Mouse (Mus musculus) stomach, embryonic 16.5 days (tissue): ENCODE results near the gene Spata2l. TPM values are rescaled to one million over a fixed set of nuclear protein-coding genes. Genes with fewer than 3 reads are reported as not detected.
A peak's percentile ranks its signal among the peaks of the same experiment; 100 is the strongest.

Experiments used
- ATAC-seq: fragments of 200-750 bp; cut with Nextera tagmentation; 2 replicates; pipeline ENCODE4 v1.8.0; 2017; ENCODE audit warnings: moderate number of reproducible peaks, moderate TSS enrichment; ENCODE audit not compliant: insufficient read depth, low FRiP score
- H3K27ac ChIP-seq: fragments of 300-500 bp; sonication (generic); 2 replicates; pipeline ENCODE4 v1.5.1; 2014; ENCODE audit warnings: low read length
- H3K27me3 ChIP-seq: fragments of 300-500 bp; sonication (generic); 2 replicates; pipeline ENCODE4 v1.6.1; 2014; ENCODE audit warnings: low read length, control low read depth, mixed read lengths; ENCODE audit not compliant: control insufficient read depth, insufficient read depth
- H3K36me3 ChIP-seq: fragments of 300-500 bp; sonication (generic); 2 replicates; pipeline ENCODE4 v1.6.1; 2014; ENCODE audit warnings: low read length; ENCODE audit not compliant: control insufficient read depth, insufficient read depth
- H3K4me1 ChIP-seq: fragments of 300-500 bp; sonication (generic); 2 replicates; pipeline ENCODE4 v1.6.1; 2014; ENCODE audit warnings: low read length, control low read depth, mixed read lengths; ENCODE audit not compliant: control insufficient read depth, insufficient read depth
- H3K4me2 ChIP-seq: fragments of 300-500 bp; sonication (generic); 2 replicates; pipeline ENCODE4 v1.6.1; 2014; ENCODE audit warnings: low read depth, low read length, mixed read lengths
- H3K4me3 ChIP-seq: fragments of 300-500 bp; sonication (generic); replicated peaks from 2 replicates; pipeline ENCODE4 v1.5.1; 2014; ENCODE audit warnings: mild to moderate bottlenecking, low read length
- H3K9ac ChIP-seq: fragments of 300-500 bp; sonication (generic); 2 replicates; pipeline ENCODE4 v1.6.1; 2014; ENCODE audit warnings: low read length
- H3K9me3 ChIP-seq: fragments of 300-500 bp; sonication (generic); replicated peaks from 2 replicates; pipeline ENCODE4 v1.6.1; 2016; ENCODE audit warnings: low read length, control low read depth; ENCODE audit not compliant: control insufficient read depth
- WGBS: fragments of 180-500 bp; shearing (Covaris S2); extraction: QIAGEN DNeasy Blood & Tissue Kit; methylation state at CpG from one replicate; pipeline ENCODE4 v1.1.7; 2014; 5-methylcytosine and 5-hydroxymethylcytosine counted together
- polyA plus RNA-seq: library from polyadenylated mRNA; unstranded; fragments of >200 nt; fragmentation: Nextera tagmentation; extraction: Ambion mirVana; gene quantifications from 2 replicates; pipeline ENCODE4 v1.2.1, GENCODE M21; 2015

Gene Spata2l
- polyA plus RNA-seq, 1 experiment from 2014 or later: 5.1 TPM

DNA sequence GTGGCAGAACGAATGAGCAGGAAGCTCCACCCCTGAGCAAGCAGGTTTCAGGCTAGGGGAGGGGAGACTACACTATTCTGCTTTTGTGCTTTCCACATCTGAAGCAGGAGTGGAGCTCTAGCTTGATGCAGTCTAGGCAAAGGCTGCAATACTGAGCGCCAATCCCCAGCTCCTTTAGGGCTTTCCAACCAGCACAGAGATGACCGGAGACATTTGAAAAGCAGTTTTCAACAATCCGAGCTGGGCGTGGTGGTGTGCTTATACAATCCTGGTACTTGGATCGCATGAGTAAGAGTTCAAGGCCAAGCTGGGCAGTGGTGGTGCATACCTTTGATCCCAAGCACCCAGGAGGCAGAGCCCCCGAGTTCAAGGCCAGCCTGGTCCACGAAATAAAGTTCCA is 44.1 kb downstream of the Spata2l start:
- no peaks in the 10 kb centered on the region for H3K27me3 ChIP-seq
- no peak overlapping the region for H3K9ac ChIP-seq
- H3K4me1 ChIP-seq: no peaks in the 10 kb centered on the region
- no peak overlapping the region for H3K4me3 ChIP-seq
- no peaks in the 10 kb centered on the region for H3K9me3 ChIP-seq
- 50% methylated on average over 7 of the region's 8 CpGs for WGBS
- H3K4me2 ChIP-seq: no peak overlapping the region
- peak overlapping the region; percentile 6; the same call in 1 of the 2 replicates for H3K27ac ChIP-seq
- peak; percentile 38; the same call in 1 of the 2 replicates for ATAC-seq
- no peaks in the 10 kb centered on the region for H3K36me3 ChIP-seq

DNA sequence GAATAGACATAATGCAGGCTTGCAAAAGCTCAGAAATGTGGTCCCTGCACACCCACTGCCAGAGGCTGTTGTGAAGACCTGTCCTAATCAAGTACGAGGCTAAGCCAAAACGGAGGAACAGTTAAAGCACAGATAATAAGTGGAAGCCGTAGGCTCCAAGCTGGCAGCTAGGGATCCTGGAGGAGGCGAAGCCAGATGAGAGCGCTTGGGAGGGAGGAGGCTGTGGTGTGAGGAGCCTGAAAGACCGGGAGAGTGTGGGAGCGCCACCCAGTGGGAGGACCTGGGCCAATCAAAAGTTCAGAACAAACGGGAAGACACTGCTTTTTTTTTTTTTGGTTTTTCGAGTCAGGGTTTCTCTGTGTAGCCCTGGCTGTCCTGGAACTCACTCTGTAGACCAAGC is 45.4 kb downstream of the Spata2l start:
- H3K4me1 ChIP-seq: 0 out of 2 replicates have a peak, but pooled peaks cover 4% of the 10 kb centered on the region
- 3% methylated on average over 9 of the region's 9 CpGs for WGBS
- peak overlapping the region; percentile 22; the same call in 1 of the 2 replicates for H3K9ac ChIP-seq
- H3K36me3 ChIP-seq: no peaks in the 10 kb centered on the region
- H3K4me2 ChIP-seq: peak overlapping the region; percentile 7; the same call in 1 of the 2 replicates
- peak; percentile 62; the same call in 1 of the 2 replicates for ATAC-seq
- H3K9me3 ChIP-seq: no peaks in the 10 kb centered on the region
- H3K27me3 ChIP-seq: no peaks in the 10 kb centered on the region
- H3K27ac ChIP-seq: no peak overlapping the region
- no peak overlapping the region for H3K4me3 ChIP-seq

DNA sequence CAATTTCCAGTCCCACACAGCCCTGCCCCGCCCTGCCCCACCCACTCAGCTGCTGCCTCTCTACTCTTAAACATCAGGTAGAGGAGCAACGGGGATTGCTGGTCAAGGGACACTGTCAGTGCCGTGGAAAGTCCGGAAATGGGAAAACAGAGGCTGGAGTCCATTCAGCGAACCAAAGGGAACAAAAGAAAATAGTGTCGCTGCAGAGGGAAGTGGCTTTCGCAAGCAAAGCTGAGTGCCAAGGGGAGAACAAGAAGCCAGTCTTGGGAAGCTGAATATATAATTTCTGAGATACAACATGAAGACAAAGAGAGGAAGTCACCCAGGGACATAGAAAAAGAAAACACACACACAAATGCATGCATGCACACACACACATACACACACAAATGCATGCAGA is 47.2 kb downstream of the Spata2l start:
- Histone ChIP-seq H3K4me3 (no peak overlapping the region), H3K4me1 (0 out of 2 replicates have a peak, but pooled peaks cover 7% of the 10 kb centered on the region), H3K36me3 (no peaks in the 10 kb centered on the region), H3K27me3 (no peaks in the 10 kb centered on the region), H3K9ac (peak overlapping the region; percentile 15; the same call in 1 of the 2 replicates), H3K27ac (no peak overlapping the region), H3K4me2 (no peak overlapping the region), H3K9me3 (no peaks in the 10 kb centered on the region)
- 57% methylated on average over 7 of the region's 7 CpGs for WGBS
- ATAC-seq: no peak

DNA sequence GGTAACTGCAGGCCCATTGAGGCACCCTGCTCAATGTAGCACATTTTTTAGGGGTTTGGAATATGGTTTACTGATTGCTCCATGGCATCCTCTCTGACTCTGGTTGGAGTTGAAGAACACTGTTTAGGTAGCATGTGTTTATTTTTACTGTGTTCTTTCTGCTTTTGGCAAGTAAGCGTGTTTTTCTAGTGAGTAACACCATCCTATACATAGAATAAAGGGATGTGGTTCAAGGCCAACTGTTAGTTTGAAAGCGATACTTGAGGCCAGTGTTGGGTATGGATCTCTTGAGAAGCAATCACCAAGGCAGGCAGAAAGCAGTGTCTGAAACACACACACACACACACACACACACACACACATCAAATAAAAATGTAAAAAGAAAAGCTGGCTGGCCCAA is 48.0 kb downstream of the Spata2l start:
- Histone ChIP-seq H3K27ac (no peak overlapping the region), H3K4me1 (0 out of 2 replicates have a peak, but pooled peaks cover 7% of the 10 kb centered on the region), H3K9me3 (no peaks in the 10 kb centered on the region), H3K4me3 (no peak overlapping the region), H3K9ac (no peak overlapping the region), H3K4me2 (no peak overlapping the region), H3K27me3 (no peaks in the 10 kb centered on the region), H3K36me3 (no peaks in the 10 kb centered on the region)
- ATAC-seq: no peak
- WGBS: 77% methylated on average over 2 of the region's 2 CpGs

DNA sequence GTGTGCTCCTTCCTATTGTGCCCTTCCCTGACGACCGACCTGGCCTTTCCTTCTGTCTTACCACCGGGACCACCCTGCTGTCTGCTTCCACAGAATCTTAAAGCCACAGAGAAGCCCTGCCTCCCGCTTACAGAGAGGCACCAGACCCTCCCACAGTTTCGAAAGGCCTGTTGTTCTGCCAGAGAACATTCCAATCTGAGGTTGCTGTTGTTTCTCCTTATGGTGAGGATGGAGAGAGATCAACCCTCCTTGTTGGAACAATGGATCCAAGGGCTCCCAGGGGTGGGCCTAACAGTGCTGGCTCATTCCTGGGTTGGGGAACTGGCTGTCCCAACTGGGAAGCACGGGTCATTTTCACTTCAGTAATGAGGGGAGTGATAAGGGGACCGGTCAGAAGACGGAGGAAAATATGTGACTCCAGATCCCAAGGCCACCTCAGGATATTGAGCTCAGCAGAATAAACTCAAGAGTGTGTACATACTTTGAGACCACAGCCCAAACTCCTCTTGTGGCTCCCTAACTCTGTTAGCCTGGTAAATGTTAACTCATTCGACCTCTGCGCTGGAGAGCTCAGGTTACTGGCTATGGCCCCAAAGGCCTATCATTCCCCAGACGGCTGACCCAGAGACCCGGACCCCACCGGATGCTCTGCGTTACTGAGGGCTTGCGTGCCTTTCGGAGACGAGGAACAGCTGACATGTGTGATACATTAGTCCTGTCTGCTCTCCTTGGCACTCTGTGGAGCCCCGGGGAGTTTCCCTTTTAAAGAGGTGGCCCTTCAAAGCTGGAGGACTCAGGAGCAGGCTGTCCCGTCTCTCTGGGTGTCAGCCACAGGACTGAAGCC is 50.2 kb downstream of the Spata2l start, which contains the start of gene Dpep1:
Gene Dpep1 (plus strand): TSS at position 677 of the 844 bp plus-strand sequence.
- no peaks in the 10 kb centered on the region for H3K27me3 ChIP-seq
- WGBS: 19% methylated on average over 19 of the region's 19 CpGs
- H3K27ac ChIP-seq: peak within 1 kb of the TSS; percentile 74
- H3K4me1 ChIP-seq: 0 out of 2 replicates have a peak, but pooled peaks cover 7% of the 10 kb centered on the region
- H3K4me2 ChIP-seq: no peak within 1 kb of the TSS
- H3K4me3 ChIP-seq: no peak within 1 kb of the TSS
- ATAC-seq: 0 out of 2 replicates have a peak, but pooled peaks have one; percentile 7
- peak within 1 kb of the TSS; percentile 15; the same call in 1 of the 2 replicates for H3K9ac ChIP-seq
- no peaks in the 10 kb centered on the region for H3K9me3 ChIP-seq
- H3K36me3 ChIP-seq: no peaks in the 10 kb centered on the region

DNA sequence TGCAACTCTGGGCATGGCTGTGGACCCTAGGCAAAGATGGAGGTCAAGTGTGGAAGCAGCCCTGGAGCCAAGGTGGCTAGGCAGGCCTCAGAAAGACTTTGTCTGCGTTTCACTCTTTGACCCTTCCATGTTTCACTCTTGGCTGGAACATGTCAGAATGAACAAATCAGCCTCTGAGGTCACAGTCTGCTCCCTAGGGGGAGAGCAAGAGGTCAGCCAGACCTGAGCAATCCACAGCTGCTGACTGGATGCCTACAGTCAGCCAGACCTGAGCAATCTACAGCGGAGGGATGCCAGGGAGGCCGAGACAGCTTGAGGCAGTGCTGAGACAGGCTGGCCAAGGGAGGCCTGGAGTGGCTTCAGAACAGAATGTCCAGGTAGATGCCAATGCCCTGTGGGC is 54.6 kb downstream of the Spata2l start:
- H3K4me3 ChIP-seq: no peak overlapping the region
- WGBS: 54% methylated on average over 3 of the region's 3 CpGs
- H3K27me3 ChIP-seq: no peaks in the 10 kb centered on the region
- ATAC-seq: no peak
- H3K9ac ChIP-seq: no peak overlapping the region
- no peak overlapping the region for H3K4me2 ChIP-seq
- no peaks in the 10 kb centered on the region for H3K36me3 ChIP-seq
- 0 out of 2 replicates have a peak, but pooled peaks cover 7% of the 10 kb centered on the region for H3K4me1 ChIP-seq
- H3K9me3 ChIP-seq: no peaks in the 10 kb centered on the region; the same call in 1 of the 2 replicates
- no peak overlapping the region for H3K27ac ChIP-seq

Other genes starting within 250 kb of the Spata2l start
- gene Ankrd11, start 194.0 kb downstream of the Spata2l start, polyA plus RNA-seq: 23.1 and 24.6 TPM in 2 replicates
- 43.0 and 44.8 TPM in 2 replicates for gene Spg7, start 173.3 kb downstream of the Spata2l start, polyA plus RNA-seq
- gene Rpl13, start 133.9 kb downstream of the Spata2l start, polyA plus RNA-seq: 1,046 and 1,463 TPM in 2 replicates
- 2.2 and 3.4 TPM in 2 replicates for gene Cpne7, start 118.9 kb downstream of the Spata2l start, polyA plus RNA-seq
- gene Sult5a1, start 77.9 kb downstream of the Spata2l start, polyA plus RNA-seq: 17.6 and 18.4 TPM in 2 replicates
- 6.1 and 7.0 TPM in 2 replicates for gene Dpep1, start 50.0 kb downstream of the Spata2l start, polyA plus RNA-seq
- 146 and 165 TPM in 2 replicates for gene Chmp1a, start 23.5 kb downstream of the Spata2l start, polyA plus RNA-seq
- 3.3 and 3.5 TPM in 2 replicates for gene Spata33, start 23.4 kb downstream of the Spata2l start, polyA plus RNA-seq
- gene Cdk10, start 11.4 kb downstream of the Spata2l start, polyA plus RNA-seq: 27.3 and 31.0 TPM in 2 replicates
- 19.2 and 19.6 TPM in 2 replicates for gene Zfp276, start 18.0 kb upstream of the Spata2l start, polyA plus RNA-seq
- gene Vps9d1, start 18.1 kb upstream of the Spata2l start, polyA plus RNA-seq: 20.0 and 23.6 TPM in 2 replicates
- gene Fanca, start 82.3 kb upstream of the Spata2l start, polyA plus RNA-seq: 18.1 and 18.9 TPM in 2 replicates
- gene Spire2, start 96.5 kb upstream of the Spata2l start, polyA plus RNA-seq: 2.7 TPM in 2 replicates
- gene Tcf25, start 137.5 kb upstream of the Spata2l start, polyA plus RNA-seq: 167 and 177 TPM in 2 replicates
- not detected in 2 replicates for gene Mc1r, start 170.9 kb upstream of the Spata2l start, polyA plus RNA-seq
- gene Tubb3, start 175.2 kb upstream of the Spata2l start, polyA plus RNA-seq: 46.7 and 50.2 TPM in 2 replicates
- 27.0 and 30.5 TPM in 2 replicates for gene Def8, start 187.3 kb upstream of the Spata2l start, polyA plus RNA-seq
- gene Afg3l1, start 241.7 kb upstream of the Spata2l start, polyA plus RNA-seq: 47.2 and 52.3 TPM in 2 replicates